Mouse (Mus musculus): ENCODE measurements around the gene 1700007K13Rik.

- no peak for TF ChIP-seq CHD1 (IDR thresholded peaks at IDR 0.05; ENCODE audit: low read depth, low read length)
- no peak for TF ChIP-seq POLR2AphosphoS2 (IDR thresholded peaks at IDR 0.05; ENCODE audit: low read depth, low read length)
- TF ChIP-seq MAZ (IDR thresholded peaks at IDR 0.05; ENCODE audit: low read depth, low read length): no peak
Measured at GRCm38 (mm10) chr2:28418034-28418433, 48.1 kb downstream of the 1700007K13Rik start.

Data from CH12.LX (cell line).